Mouse (Mus musculus) urinary bladder, adult 18-20 months (tissue): ENCODE results near the gene Xndc1.

Experiments used
- DNase-seq, 2 experiments: peaks; one replicate each; pipeline ENCODE4 v3.0.0; 2022; ENCODE audit warnings: low spot score in 2 of 2, mixed read lengths in 2 of 2

The Xndc1 gene

GRCm38 (mm10) chr7:102081784-102082183 lies 16.5 kb downstream of the Xndc1 start:
- no peak for DNase-seq

GRCm38 (mm10) chr7:102082816-102083215 lies 17.5 kb downstream of the Xndc1 start, which contains the start of gene Trpc2:
Gene Trpc2, plus strand, starts transcription at chr7:102083116.
- DNase-seq, result no peak

DNA sequence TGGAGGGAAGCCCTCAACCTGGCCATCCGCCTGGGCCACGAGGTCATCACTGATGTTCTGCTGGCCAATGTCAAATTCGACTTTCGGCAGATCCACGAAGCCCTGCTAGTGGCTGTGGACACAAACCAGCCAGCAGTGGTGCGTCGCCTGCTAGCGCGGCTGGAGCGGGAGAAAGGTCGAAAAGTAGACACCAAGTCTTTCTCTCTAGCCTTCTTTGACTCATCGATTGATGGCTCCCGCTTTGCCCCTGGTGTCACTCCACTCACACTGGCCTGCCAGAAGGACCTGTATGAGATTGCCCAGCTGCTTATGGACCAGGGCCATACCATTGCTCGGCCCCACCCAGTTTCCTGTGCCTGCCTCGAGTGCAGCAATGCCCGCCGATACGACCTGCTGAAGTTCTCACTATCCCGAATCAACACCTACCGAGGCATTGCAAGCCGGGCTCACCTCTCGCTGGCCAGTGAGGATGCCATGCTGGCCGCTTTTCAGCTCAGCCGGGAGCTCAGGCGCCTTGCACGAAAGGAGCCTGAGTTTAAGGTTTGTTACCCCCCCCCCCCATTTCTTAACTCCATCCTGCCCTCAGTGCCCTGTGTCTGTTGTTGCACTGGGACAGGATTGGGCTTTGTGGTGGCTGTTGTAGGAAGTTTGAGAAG lies 18.9 kb downstream of the Xndc1 start:
- no peak for DNase-seq

- DNase-seq, result no peak
Observed at GRCm38 (mm10) chr7:102087336-102087735, 22.0 kb downstream of the Xndc1 start.

GRCm38 (mm10) chr7:102099760-102100661 lies 34.7 kb downstream of the Xndc1 start:
- peak in 1 of 2 experiments; percentile 8 for DNase-seq

- no peak for DNase-seq
Observed at GRCm38 (mm10) chr7:102100868-102101267, 35.6 kb downstream of the Xndc1 start.

- no peak for DNase-seq
Observed at GRCm38 (mm10) chr7:102101487-102101886, 36.2 kb downstream of the Xndc1 start, which contains the start of gene Art1. Gene Art1, plus strand, starts transcription at chr7:102101743.

DNA sequence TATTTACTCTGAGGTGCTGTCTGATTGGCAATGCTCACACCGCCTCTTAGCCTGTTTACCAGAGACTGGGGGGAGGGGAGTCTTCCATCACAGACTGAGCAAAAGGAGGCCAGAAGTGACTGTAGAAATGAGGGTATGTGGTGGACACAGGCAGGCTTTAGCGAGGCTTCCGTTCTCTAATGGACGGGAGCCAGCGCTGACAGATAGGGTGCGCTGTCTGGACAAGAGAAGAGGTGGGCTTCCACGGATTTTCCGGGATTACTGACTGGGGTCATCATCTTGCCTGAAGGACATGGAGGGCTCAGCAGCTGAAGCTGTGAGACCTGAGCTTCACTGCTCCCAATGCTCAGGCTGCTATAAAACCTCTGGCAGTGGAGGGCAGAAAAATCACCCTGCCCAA lies 36.9 kb downstream of the Xndc1 start:
- DNase-seq, result no peak

DNA sequence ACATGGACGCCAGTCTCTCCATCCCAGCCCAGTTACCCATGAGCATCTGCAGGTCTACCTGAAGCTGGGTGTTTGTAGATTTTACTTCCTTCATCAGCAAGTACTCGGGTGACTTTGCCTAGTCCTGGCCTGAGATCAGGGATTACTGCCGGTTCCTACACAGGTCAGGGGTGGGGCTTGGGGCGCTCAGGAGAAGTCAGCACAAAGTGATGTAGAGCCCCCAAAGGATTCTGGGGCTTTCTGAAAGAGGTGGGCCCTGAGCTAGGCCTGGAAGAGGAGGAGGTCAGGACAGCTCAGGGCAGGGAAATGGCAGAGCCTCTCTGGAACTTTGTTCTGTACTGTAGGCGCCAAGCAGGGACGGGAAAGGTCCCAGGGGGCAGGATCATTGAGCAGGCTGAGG lies 37.4 kb downstream of the Xndc1 start:
- DNase-seq, result no peak

DNA sequence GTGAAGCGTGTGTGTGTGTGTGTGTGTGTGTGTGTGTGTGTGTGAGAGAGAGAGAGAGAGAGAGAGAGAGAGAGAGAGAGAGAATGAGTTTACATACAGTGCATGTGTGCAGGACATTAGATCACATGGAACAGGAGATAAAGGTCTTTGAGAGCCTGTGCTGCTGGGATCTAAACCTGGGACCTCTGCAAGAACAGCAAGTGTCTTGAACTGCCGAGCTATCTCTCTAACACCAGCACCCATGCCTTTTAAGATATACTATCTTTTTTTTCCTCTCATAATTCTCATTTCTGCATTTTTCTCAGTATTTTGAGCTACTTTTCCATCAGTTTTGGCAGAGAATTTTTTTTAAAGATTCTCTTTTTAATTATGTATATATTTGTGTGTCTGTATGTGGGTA lies 38.2 kb downstream of the Xndc1 start:
- no peak for DNase-seq

DNA sequence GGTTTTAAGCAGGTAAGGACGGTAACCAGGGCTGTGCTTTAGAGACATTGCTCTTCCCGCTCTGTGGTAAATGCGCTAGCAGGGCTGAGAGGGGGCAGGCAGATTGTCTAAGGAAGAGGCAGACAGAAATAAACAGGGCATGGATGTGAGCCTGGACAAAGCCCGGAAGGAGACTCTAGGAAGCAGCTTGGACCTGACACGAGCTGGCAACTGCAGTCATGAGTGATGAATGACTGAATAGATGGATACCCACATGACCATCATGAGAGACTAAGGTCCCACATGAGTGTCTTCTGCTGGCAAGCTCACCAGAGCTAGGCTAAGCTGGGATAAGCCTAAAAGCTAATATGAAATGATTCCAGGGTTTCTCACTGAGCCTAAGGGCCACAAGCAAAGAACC lies 38.8 kb downstream of the Xndc1 start:
- no peak for DNase-seq

DNA sequence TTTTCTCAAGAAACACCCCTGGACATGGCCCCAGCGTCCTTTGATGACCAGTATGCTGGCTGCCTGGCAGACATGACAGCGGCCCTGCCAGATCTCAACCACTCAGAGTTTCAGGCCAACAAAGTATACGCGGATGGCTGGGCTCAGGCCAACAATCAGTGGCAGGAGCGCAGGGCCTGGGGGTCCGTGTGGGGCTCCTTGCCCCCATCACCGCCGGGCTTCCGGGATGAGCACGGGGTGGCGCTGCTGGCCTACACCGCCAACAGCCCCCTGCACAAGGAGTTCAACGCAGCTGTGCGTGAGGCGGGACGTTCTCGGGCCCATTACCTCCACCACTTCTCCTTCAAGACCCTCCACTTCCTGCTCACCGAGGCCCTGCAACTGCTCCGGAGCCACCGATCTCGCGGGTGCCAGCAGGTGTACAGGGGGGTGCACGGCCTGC lies 41.4 kb downstream of the Xndc1 start:
- DNase-seq, result no peak

GRCm38 (mm10) chr7:102108206-102108605 lies 42.9 kb downstream of the Xndc1 start:
- DNase-seq, result no peak

- no peak for DNase-seq
Observed at GRCm38 (mm10) chr7:102109171-102109570, 43.9 kb downstream of the Xndc1 start, which contains the start of gene Art5. Gene Art5, minus strand, starts transcription at chr7:102109489.

- DNase-seq, result no peak
Observed at GRCm38 (mm10) chr7:102109746-102110145, 44.4 kb downstream of the Xndc1 start.

- no peak for DNase-seq
Observed at GRCm38 (mm10) chr7:102113151-102113729, 47.9 kb downstream of the Xndc1 start.

DNA sequence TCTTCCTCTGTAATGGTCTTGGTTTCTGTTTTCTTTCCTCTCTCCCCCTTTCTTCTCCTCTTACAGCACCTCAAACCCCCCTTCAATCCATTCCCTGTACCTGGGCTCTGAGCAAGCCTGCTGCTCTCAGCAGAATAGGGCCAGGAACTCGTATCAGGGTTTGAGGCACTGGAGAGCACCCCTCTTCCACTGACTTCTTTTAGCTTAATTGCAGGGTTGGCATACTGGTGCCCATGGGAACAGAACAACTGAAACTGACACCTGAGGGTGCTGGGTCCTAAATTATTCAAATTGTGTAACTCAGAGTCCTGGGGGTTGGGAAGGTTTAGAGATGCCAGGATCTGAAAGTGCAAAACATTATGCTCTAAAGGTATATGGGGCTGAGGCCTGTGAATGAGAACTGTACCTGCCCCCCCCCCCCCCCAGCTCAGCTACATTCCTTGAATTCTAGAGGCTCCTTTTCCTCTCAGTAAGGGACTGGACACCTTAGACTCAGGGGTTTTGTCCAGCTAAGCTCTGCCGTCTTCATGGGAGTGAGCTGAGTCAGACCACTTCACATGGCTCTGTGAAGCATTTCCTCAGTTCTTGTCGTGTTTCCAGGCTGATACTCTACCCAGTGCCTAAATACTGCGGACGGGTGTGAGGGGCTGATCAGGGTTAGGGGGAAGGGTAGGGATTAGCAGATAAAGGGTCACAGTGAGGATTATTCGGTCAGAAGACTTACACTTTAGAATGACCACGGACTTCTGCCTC lies 51.4 kb downstream of the Xndc1 start, which contains the start of gene Chrna10:
Gene Chrna10 (minus strand): TSS at position 250 of the 753 bp plus-strand sequence.
- no peak for DNase-seq

- DNase-seq, result no peak
Observed at GRCm38 (mm10) chr7:102117382-102117781, 52.1 kb downstream of the Xndc1 start.

DNA sequence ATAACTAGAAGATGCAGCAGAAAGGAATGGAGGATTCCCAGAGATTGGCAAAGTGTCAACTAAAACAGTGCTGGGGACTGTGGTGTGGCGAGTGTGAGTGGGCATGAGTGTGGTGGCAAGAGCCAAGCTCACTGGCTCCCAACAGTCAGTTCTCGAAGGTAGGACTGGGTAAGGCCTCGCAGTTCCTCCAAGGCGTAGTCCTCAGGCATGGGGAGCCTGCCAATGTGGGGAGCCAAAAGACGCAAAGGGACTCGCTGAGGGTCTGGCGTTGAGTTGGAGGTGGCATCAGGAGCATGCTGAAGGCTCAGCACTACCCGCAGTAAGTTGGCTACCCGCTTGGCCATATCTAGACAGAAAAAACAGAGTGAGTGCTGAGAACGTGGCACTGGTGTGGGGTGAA lies 55.0 kb downstream of the Xndc1 start:
- DNase-seq, result no peak

DNA sequence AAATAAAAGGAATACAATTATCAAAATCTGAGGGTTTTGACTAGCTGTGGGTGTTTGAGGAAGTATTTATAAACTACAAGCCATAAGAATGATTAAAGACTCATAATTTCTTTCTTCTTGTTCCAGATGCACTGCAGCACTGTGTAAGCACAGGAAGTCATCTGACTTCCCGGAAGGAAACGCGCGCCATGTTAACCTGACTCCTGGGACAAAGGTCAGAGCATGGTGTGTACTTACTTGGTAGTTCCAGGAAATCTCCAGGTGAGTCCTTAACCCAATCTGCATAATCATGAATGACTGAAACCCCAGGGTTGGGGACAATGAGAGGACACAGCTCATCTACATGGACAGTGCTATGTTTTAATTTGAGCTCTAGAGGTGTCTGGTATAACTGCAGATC lies 67.1 kb downstream of the Xndc1 start:
- no peak for DNase-seq
